Mouse (Mus musculus): Measurements from ENCODE around the gene Klra9. TPM values are rescaled to one million over a fixed set of nuclear protein-coding genes. Genes with fewer than 3 reads are reported as not detected.
"Not testable (repeated sequence)": the region's sequence is repeated elsewhere in the genome, so short reads cannot be mapped to it uniquely, and the experiment has no call there.

Klra9 gene
- total RNA-seq (2017): not detected in 2 replicates

GRCm38 (mm10) chr6:130193012-130193411, at the start of gene Klra9:
Gene Klra9, minus strand, starts transcription at chr6:130193112.
- not testable (repeated sequence) for ATAC-seq (replicated peaks; ENCODE audit: low read depth, poor library complexity, severe bottlenecking)

GRCm38 (mm10) chr6:130237536-130237935, 44.6 kb upstream of the Klra9 start:
- ATAC-seq (replicated peaks; ENCODE audit: low read depth, poor library complexity, severe bottlenecking): peak; percentile 50; the same call in 1 of the 2 replicates

- ATAC-seq (replicated peaks; ENCODE audit: low read depth, poor library complexity, severe bottlenecking): peak; percentile 36
Measured at GRCm38 (mm10) chr6:130236635-130237034, 43.7 kb upstream of the Klra9 start.

DNA sequence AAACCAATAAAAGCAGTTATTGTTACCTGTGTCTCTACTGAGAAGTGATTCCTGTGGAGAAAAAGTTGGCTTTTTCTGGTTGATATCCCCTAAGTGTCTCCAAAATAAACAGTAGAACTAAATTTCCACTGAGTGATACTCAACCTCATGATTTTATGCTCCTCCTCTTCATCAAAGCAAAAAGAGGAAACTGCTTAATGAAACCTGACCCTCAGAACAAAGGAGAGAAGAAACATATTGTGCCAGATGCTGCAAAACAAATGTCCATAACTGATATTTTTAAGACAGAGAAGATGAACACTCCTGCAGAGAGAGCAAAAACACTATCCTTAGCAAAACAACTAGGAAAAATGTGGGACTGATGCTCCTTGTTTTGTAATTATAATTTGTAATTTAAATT, 40.3 kb upstream of the Klra9 start, which contains the start of gene Klra7:
Gene Klra7 (minus strand): TSS at position 101 of the 400 bp plus-strand sequence.
- no peak for ATAC-seq (replicated peaks; ENCODE audit: low read depth, poor library complexity, severe bottlenecking)

DNA sequence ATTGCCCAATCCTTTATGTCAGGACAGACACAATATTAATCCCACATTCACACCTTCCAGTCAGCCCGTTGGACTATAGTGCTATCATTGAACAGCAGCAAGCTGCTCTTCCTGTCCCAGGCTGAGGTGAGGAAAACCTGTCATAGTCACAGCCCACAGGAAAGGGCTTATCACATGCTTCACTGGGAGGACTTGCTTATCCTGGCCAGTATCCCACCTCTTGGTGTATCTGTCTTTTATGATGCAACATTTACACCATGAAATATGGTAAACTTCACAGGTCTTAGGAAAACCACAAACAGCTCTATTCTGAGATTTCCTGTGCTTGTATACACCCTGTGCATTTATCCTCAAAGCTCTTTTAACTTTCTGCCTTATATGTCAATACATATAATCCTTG, 4.5 kb upstream of the Klra9 start:
- peak; percentile 100 for ATAC-seq (replicated peaks; ENCODE audit: low read depth, poor library complexity, severe bottlenecking)

- not testable (repeated sequence) for ATAC-seq (replicated peaks; ENCODE audit: low read depth, poor library complexity, severe bottlenecking)
Measured at GRCm38 (mm10) chr6:130129798-130130197, 63.1 kb downstream of the Klra9 start, which contains the start of gene Klra8. Gene Klra8, minus strand, starts transcription at chr6:130129898.

Other genes with a start within 250 kb of the Klra9 start
- gene Klra6, start 166.2 kb downstream of the Klra9 start, total RNA-seq (2017): not detected in 2 replicates
- not detected in 2 replicates for gene Klra4, start 125.8 kb downstream of the Klra9 start, total RNA-seq (2017)
- gene Klra8, start 63.2 kb downstream of the Klra9 start, total RNA-seq (2017): not detected in 2 replicates
- 0.37 TPM in 1 of 2 replicates, not detected in the other for gene Klra7, start 40.2 kb upstream of the Klra9 start, total RNA-seq (2017)
- gene Klra10, start 88.8 kb upstream of the Klra9 start, total RNA-seq (2017): not detected in 2 replicates
- not detected in 2 replicates for gene Klra3, start 144.5 kb upstream of the Klra9 start, total RNA-seq (2017)
- 0.27 and 0.68 TPM in 2 replicates for gene Klra1, start 193.8 kb upstream of the Klra9 start, total RNA-seq (2017)

Measured in common myeloid progenitor, adult 5-6 weeks (primary cell).